Mouse (Mus musculus): Measurements from ENCODE around the gene Atp8a1.

DNA sequence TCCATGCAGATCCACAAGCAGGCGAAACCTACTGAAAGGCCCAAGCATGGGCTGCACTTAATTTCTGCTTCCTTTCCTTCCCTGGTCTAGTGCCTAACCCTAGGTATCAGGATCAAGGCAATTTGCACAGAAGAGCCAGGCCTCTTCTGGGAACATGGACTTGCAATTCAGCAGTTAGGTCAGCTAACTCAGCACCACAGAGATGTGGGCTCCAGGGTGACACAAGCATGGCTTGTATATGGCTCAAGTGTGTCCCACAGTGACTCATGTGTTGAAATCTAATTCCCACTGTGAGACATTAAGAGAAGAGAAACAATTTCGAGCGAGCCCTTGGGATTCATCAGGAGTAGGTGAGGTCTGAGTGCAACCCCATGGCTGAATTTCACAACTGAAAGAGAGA, 18.9 kb downstream of the Atp8a1 start:
- no peak for TF ChIP-seq POLR2A (IDR thresholded peaks at IDR 0.05; ENCODE audit: control insufficient read depth, low read depth, low read length)
- no peak for TF ChIP-seq CTCF (IDR thresholded peaks at IDR 0.05; ENCODE audit: control insufficient read depth, insufficient read depth, insufficient replicate concordance, low read depth, low read length)
